Mouse (Mus musculus): ENCODE measurements around the gene Myo1d.

GRCm38 (mm10) chr11:80495972-80496371 is 283.9 kb downstream of the Myo1d start:
- no peak for TF ChIP-seq CTCF (conservative IDR thresholded peaks at IDR 0.05; ENCODE audit: insufficient read depth, insufficient read length, low read depth, low read length)
- no peak for TF ChIP-seq POLR2A (IDR thresholded peaks at IDR 0.05; ENCODE audit: low read depth, low read length)

Data from kidney, adult 2 months (tissue).